Mouse (Mus musculus) NIH3T3 (cell line): Measurements from ENCODE around the gene Bag5.

Source experiments
- DNase-seq: peaks from one replicate; pipeline ENCODE4 v3.0.0-alpha.2; 2012; ENCODE audit warnings: low read depth

The Bag5 gene

DNA sequence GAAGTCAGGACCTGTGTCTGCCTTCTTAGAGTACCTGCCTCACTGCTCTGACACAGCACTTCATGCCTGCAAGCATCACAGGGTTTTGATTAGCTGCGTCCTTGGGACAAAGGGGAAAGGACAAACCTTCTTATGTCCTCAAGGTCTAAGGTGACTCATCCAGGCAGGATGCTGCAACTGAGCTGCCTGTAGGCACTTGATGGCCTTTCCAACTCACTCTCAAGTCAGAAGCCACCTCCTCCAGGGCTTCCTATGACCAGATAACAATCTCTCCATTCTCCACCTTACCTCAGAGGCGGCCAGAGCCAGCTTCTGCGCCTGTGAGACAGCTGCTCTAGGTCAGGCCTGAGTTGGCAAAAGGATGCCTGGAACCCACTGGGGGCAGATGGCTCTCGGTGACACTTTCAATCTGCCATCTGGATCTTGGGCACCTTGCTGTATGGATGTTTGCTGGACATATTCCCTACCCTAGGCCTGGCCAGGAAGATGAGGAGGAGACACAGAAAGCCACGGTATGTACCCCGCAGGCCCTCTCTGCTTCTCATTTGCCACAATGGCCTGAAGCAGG lies 14.6 kb downstream of the Bag5 start:
- DNase-seq: no peak

DNA sequence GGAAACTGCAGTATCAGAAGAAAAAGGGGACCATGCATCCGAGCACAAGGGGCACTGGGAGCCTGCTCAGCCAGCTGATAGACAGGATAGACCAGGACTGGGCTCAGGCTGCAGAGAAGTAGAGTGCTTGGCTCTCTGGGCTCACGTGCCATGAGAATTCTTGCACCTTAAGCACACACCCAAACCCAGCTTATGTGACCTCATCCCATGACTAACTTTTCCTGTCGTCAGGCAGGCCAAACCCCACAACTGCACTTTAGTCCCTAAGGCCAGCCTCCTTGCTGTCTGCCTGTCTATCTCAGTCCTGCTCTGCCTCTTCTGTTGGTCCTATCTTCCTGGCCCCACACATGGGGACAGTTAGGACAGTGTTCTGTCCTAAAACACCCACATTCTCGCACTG lies 15.3 kb downstream of the Bag5 start:
- DNase-seq: peak; percentile 27

DNA sequence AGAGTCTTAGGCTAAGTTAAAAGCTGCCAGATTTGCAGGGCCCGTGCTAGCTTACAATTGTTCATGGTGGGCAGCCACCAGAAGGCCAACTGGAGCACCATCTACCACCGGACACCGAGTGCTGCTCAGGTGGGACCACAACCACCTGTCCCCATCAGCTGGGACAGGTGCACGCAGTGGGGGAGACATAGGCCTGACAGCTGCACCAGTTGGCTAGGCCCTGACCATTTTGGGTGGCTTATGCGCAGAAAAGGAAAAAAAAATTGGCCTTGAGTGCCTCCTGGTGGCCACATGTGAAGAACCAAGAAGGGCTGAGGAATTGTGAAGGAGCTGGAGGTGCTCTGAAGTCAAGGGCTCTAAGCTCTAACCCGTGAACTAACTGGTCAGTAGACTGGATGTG lies 16.8 kb downstream of the Bag5 start:
- DNase-seq: peak; percentile 86

DNA sequence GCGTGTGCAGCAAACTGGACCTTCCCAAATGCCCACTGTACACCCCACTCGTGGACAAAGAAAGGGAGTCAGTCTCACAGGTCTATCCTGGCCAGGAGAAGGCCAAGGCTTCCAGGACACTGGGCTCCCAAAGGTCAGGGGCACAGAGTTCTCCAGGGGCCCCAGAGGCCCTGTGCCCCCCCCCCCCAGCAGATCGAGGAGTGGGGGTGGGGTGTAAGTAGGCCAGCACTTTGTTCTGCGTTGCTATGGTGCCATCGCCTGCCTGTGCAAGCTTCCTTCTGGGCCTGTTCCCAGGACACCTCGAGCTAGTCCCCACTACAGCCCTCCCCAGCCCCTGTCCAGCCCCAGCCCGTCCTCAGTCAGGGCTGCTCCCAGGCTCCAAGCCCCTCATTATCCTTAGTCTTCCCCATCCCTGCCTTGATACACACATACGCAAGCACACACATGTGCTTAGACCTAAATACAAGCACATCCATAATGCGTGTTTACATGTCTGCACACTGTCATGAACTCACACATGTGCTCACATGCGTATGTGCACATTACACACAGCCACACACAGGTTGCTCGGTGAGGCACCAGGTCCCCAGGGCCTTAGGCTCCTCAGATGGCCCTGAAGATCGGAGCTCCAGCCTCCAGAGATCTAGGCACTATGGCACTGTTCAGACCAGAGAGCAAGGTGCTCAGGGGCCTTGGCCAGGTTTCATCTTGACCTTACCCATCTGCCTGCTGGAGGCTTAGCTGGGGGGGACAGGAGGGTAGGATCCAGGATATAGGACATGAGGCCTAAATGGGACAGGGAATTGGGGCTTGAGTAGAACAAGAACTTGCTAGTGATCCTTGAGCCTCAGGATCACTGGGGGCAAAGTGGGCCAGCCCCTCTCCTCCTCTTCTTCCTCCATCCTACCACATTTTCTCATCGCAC lies 17.9 kb downstream of the Bag5 start:
- no peak for DNase-seq

DNA sequence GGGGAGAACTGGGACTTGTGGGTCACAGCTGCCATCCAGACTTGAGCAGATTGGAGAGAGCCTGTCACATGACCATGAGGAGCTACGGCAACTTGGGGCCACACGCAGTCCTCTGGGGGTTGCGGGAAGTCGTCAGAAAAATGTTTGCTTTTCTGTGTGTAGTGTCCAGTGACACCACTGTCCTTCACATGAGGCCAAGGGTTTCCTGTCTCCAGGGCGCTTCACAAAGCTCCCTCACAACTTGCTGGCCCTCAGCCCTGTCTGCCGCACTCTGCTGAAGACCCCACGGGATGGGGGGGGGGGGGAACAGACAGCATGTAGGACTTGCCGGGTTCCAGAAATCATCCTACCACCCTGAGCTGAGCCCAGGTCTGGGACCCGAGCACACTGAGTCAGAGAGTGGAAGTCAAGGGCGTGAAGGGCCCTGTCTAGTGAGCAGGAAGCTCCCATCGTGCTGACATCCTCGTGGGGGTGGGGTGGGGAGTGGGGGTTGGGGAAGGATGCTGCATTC lies 18.7 kb downstream of the Bag5 start:
- DNase-seq: no peak

DNA sequence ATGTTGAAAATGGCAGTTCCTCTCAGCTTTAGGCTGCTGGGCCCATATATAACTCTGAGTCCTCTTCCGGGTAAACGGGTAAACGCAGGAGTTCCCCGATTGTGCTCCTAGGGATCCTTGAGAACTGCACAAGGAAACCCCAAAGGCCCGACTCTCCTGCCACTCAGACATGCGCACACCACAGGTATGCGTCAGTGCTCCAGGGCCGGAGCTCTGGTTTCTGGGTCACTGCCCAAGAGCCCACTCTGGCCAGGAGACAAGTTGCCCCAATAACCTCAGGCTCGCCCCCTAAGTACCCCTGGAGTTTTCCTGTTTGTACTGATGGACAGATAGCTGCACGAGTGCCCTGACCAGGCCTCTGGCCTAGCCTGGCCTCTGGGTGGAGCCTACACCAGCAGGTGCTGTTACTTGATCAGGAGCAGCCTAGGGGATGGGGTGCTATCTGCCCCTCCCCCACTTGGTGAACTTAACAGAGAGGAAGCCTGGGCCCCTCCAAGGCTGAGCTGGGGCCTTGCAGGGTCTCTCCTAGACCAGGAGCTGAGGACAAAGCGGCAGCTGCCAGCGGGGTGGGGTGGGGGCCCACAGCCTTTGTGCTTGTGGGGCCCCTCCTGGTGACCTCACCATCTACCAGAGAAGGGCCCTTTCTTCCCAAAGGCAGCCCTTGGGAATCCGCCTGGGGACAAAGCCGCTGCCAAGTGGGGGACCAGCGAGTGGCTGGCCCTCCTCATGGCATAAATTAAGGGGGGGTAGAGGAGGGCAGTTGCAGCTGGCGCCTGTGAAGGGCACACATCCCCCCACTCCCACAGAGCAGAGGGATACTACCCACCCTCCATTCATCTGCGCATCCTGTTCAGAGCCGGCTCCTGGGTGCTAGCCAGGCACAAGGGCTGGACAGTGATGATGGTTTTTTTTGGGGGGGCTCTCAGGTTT lies 19.5 kb downstream of the Bag5 start:
- DNase-seq: no peak

DNA sequence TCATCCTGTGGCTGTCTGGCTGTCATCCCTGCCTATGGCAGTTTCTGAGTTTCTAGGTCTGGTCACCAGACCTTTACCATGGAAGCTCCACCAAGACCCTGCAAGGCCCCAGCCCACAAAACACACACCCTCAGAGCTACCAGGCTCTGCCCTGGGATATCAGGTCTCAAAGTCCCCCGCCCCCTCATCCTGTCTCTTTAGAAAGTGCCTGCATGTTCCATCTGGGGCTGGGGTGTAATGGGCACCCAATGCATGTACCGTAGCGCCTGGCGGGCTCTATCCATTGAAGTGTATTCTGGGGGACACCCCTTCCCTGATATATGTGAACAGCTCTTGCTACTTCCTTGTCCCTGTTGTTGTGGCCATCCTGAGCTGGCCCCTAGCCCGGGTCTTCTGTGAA lies 20.2 kb downstream of the Bag5 start:
- no peak for DNase-seq

DNA sequence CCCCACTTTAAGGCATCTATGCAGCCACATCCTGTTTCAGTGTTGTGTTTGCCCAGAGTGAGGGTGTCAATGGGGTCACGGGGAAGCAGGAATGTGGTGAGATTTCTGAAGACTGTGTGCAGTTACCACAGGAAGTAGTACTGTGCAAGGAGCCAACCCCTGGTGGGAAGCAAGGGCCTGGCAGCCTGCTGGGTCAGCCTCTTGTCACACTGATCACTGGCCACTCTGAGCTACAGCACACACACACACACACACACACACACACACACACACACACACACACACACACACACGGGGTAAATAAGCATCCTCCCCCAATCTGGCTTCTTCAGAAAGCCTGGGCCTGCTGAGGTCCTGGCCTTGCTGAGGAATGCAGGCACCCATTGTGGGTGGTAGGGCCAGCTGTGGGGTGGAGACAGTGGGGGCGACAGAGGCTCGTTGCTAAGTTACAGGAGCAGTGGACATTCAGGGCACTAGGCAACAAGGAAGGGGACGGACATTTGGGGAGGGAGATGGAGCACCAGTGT lies 21.6 kb downstream of the Bag5 start:
- peak; percentile 54 for DNase-seq

DNA sequence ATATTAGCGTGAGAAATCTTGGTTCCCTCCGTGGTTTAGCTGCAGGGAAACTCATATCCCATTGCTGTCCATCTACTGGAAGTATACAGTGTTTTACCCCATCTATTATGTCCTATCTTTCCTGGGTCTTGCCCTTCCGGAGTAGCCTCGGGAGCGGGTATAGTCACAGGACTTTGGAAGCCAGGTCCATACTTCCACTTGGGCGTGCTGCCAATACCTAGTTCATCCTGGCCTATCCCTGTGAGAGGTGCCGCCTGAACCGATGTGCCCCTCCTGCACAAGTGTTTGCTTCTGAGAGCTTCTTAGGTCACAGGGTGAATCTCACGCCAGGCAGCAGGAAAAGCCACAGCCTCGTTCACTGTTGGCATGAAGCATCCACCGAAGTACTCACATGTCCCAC lies 23.6 kb downstream of the Bag5 start:
- no peak for DNase-seq

DNA sequence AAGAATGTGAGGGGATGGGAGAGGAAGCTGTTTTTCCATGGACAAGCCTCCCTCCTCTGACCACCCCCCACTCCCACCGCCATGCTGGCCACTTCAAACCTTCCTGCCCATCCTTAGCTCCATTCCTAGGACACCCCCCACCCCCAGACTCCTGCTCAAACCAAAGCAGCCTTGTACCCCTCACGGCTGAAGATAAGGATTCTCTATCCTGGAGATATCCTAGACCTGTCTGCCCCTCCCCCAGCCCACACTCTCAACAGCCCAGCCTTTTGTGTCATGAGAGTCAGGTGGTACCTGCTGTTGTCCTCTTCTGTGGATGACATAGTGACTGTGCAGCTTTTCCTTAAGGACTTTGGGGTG lies 25.0 kb downstream of the Bag5 start:
- DNase-seq: no peak

DNA sequence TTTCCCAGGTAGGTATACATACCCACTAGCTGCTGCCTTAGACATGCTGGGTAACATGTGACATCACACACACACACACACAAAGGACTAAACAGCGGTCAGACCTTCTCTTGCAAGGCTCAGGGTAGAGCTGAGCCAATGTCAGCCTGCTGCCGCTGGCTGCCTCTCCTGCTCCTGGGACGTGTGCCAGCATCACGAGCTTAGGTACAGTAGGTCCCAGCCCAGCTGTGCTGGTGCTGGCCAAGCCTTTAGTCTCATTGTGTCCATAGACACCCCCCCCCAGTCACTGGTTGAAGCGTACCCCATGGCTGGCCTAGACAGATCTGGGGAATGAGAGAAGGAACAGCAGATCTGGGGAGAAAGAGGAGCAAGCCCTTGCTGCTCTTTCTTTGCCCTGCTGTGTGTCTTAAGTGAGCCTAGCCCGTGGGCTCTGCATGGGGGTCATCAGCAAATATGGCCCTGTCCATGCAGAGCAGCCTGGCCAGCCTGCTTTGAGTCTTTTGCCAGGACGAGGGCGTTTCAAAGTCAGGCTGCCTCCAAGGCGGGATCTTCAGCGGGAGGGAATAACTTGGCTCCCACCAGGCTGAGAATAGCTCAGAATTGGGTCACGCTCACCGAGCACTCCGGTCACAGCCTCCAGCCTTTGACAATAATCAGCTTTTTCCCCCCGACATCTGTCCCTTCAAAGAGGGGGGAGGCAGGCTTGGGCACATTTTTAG lies 25.5 kb downstream of the Bag5 start:
- peak; percentile 73 for DNase-seq

DNA sequence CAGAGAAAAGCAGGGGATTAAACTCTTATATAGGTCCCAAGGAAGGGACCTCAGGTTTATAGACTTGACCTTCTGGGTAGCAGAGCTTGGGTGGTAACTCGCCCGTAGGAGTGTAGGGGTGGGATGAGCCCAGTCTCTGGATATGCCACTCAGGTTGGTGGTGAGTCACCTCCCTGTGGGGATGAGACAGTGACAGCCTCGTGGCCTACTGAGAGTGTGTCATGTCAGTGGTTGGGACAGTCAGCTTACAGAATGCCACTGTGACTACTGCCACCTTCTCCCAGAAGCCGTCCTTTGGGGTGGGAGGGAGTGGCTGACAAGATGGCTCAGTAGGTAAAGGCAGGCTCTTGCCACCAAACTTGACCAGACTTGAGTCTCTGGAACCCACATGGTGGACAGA lies 26.7 kb downstream of the Bag5 start:
- no peak for DNase-seq

DNA sequence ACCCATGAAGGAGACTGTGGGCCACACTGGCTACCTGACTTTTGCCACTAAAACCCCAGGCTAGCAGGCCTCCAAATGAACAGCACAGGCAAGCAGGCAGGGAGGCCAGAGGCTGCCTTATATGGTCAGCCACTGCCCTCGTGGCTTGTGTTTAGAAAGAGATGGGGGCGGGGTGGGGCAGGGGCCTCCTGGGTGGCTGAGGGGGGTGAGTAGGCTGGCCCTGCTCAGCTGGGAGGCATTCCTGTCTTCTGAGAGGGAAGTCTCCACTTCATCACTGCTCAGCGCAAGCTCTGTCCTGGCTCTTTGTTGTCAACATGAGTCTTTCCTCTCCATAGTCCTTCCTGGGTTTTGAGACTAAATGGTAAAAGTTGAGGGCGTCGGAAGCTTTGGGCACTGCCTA lies 30.3 kb downstream of the Bag5 start:
- peak; percentile 71 for DNase-seq

DNA sequence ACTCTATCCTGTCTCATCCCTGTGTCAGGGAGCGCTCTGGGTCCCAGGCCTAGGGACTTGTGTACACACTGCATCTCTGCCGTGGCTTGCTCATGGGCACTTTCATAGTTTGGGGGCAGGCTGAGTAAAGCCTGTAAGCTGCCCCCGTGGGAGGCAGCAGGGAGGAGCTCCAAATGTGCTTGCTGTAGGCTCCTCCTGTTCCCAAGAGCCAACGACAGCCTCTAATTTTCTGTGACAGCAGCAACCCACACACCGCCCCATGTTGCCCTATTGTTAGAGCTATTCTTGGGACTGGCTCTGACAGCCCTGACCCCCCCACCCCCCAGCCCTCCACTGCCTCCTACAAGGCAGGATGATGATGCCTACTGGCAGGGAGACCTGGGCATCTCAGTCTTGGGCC lies 31.1 kb downstream of the Bag5 start:
- DNase-seq: no peak

DNA sequence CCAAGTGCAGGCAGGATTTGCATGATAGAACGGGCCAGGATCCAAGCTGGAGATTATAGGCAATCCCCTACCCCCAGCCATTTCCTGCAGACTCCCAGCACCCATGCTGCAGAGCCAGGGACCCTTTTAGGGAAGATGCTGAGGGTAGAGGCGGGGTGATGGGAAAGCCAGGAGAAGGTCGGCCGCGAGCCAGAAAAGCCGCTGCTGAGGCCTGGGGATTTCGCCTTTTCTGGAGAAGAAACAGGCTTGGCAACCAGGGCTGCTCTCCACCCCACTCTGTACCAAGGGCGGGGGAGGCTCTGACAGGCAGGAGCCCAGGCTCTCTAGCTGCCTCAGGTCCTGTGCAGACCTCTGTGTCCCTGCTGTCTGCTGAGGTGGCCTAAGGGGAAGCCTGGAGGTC lies 31.8 kb downstream of the Bag5 start:
- DNase-seq: no peak

DNA sequence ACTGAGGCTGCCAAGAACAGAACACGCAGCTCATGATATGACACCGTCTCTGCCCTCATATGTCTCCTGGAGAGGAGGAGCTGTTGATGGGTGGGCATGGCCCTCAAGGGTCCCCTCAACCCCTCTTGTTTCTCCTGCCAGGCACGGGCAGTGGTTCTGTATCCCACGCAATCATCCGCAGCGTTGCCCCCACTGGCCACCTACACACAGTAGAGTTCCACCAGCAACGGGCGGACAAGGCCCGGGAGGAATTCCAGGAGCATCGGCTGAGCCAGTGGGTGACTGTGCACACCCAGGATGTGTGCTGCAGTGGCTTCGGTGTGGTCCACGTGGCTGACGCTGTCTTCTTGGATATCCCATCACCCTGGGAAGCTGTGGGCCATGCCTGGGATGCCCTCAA lies 32.4 kb downstream of the Bag5 start:
- no peak for DNase-seq

DNA sequence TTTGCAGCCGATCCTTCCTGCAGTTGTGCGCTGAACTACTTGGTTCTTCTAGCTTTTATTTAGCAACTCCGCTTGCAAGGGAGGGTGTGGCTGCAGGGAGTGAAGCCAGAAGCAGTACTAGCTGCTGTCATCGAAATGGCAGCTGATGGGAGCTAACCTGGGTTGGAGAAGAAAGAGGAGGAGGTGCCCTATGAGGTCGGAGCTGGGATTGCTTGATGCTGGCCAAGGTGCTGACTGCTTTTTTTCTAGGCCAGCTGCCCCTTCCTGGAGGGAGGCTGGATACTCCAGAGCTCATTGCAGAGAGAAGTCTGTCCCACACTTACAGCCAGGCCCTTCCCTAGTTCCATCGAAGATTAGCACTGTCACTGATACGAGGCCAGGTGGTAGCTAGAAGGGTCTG lies 34.1 kb downstream of the Bag5 start:
- DNase-seq: peak; percentile 42

DNA sequence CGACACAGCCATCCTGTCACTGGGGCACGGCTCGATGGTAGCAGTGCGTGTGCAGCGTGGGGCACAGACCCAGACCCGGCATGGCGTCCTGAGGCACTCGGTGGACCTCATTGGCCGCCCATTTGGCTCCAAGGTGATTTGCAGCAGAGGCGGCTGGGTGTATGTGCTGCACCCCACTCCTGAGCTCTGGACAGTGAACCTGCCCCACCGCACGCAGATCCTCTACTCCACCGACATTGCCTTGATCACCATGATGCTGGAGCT lies 34.5 kb downstream of the Bag5 start:
- no peak for DNase-seq

DNA sequence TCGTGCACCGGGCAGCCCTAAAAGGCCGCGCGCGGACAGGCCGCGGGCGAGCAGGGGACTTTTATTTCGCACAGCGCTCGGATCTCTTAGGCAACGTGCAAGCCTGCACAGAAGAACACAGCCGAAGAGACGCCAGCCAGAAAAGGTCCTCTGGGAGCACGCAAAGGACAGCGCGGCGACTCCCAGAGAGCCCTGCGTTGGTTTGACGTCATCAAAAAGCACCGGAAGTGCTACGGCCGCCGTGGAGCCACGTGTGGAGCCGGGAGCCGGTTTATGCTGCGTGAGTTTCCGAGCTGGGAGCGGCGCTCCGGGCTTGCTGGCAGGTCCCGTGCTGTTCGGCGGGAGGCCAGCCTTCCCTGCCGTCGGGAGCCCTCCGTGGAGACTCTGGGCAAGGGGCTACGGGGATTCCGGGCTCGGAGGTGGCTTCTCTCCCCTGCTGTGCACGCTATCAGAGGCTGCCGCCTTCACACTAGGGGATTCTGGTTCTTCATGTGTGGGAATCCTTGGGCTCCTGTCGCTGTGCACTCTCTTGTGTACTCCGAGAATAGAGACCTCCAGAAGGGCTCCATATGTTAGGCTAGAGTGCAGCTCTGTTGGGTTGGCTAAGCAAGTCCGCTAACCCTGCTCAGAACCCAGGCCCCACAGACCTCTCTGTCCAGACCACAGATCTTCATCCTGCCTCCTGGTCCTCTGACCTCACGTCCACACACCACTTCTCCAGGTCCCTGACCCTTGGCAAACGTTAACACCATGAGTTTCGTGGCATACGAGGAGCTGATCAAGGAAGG lies 35.0 kb downstream of the Bag5 start, which contains the start of gene Trmt61a:
Gene Trmt61a, plus strand, starts transcription at position 224 of the 788 bp plus-strand sequence.
- DNase-seq: peak; percentile 97

DNA sequence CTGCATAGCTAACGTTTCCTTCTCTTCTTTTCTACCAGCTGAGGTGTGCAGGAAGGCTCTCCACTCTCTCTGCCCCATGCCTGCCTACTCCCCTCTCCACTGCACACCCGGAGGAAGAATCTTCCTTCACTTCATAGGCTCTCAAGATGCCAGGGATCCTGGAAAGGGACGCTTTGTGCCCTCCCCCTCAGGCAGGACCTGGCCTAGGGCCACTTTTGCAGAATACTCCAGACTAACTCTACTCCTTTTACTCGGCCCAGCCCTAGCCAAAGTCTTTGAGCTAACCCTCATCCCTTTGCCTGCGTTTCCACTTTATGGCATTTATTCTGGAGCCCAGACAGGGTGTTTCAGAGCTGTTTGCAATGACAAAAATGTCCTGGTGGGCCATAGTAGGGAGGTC lies 35.6 kb downstream of the Bag5 start:
- DNase-seq: peak; percentile 77
